Mouse (Mus musculus) yolk sac, embryonic 10.5 days (tissue): ENCODE data around the gene Cog5.
A peak's percentile ranks its signal among the peaks of the same experiment; 100 is the strongest.

ENCODE experiments used
- DNase-seq: peaks from one replicate; pipeline ENCODE4 v3.0.0-alpha.2; 2017; ENCODE audit warnings: low spot score

Gene Cog5

DNA sequence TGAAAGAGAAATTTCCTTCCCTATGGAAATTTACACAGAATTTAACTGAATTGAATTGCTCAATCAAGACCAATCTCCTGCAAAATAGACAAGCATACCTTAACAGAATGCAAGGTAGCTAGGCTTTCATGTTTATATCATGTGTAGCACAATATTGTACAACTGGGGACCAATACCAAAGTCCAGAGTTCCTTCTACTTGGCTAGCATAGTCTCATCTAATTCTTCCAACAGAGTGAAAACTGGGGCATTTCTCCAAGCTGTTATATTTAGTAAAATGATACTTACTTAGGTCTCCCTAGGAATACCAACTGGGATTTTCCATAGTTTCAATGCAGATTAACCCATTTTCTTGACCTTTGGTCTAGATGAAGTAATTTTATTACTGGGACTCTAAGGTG is 284.4 kb downstream of the Cog5 start:
- DNase-seq: no peak

DNA sequence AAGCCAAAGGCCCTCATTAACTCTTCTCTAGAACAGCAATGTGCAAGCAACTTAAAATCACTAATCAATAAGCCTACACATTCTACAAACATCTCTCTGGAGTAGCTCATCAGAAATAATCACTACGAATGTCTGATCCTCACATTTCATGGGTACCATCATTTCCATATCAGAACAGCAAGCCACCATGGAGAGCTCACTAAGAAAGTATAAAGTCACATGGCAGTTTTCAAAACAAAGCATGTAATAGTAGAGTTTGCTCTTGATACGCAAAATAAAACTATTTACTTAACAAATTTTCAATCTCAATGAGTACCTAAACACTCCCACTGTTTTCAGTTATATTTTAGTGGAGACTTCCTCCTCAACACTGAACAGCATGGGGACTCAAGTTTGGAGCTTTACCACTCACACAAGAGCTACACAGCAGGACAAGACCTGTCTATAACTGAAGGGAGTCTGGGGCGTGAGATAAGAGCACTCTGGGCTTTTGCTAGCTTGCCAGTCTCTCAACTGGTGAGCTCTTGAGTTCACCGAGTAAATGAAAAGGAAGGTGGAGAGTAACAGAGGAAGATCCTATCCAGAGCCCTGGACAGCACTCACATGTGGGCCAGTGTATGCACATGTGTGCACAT is 288.5 kb downstream of the Cog5 start:
- no peak for DNase-seq

DNA sequence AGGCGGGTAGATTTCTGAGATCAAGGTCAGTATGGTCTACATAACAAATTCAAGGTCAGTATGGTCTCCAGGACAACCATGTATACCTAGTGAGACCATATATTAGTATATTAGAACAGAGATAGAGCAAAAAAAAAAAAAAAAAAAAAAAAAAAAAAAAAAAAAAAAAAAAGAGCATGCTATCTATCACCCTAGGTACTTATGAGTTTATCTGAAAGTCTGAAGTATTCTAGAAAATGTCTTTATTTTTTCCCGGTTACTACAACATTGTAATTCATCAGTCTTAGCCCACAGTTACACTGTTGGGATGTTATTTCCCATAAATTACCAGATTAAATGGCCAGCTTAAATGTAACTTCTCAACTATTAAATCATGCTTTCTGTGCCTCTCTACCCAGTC is 289.7 kb downstream of the Cog5 start:
- no peak for DNase-seq

- no peak for DNase-seq
These were observed 292.8 kb downstream of the Cog5 start for GRCm38 (mm10) chr12:31947476-31947875.

DNA sequence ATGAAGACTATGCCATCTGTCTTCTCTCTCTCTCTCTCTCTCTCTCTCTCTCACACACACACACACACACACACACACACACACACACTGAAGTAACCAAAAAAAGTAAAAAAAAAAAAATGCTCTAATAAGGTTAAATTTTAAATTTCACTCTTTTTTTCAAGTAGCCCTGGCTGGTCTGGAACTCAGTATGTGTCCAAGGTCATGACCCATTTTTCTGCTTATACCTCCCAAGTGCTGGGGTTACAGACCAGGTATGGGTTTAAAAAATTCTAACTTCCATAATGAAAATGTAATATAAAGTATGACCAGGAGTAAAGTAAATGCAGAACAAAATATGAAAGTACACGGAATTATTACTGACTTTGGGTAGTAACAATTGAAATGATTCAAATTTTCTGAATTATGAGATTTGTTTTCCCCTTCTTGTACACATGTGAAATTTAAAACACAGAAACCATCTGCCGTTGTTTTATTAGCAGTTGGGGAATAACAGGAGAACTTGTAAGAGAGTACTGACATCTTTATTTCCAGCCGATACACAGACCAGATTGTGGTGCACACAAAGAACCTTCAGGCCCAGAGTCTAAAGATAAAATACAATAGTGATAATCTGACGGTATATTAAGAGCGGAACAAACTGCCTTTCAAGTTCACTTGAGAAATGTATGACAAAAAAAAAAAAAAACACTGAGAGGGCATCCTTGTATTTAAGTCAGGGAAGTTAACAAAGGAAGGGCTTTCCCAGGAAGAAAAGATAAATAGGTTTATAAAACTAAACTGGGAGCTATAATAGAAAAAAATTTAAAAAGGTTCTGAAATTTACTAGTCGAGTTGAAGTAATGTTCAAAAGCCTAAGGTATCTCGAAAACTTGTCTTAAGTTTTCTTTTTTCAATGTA is 293.7 kb downstream of the Cog5 start:
- DNase-seq: no peak

- peak; percentile 96 for DNase-seq
These were observed 294.6 kb downstream of the Cog5 start for GRCm38 (mm10) chr12:31949193-31949741.

DNA sequence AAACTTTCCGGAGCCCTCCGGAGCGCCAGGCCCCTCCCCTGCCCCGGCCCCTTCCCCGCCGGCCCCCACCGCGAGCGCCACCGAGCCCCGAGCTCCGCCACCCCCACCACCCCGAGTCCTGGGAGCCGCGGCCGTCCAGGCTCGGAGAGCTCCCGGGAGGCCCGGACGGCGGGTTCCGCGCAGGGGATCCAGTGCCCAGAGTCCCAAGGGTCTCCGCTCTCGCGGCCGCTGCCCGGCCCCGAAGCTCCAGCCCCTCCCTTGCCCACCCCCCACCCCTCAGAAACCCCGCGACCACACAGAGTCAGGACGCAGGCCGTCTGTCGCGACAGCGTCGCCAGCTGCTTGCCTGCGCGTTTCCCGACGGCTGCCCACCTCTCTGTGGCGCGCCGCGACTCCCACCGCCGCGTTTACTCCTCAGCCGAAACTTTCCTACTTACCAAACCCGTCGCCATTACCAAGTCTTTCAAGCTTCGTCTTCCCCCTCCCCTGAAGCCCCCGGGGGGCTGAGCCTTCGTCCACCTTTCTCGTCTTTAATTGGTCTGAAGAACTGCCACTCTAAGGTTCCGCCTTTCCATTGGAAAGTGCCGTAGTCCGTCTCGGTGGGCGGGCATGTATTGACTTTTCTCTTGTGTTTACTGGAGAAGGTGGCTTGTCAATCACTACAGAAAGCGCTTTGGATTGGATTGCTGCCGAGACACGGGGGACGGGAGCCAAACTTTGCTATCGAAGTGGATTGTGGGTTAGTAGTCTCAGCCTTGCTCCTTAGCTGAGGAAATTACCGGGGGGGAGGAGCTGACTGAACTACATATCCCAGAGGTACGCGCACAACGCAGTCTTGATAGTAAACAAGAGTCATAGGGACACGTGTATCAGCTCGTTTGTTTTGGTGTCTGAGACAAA is 295.3 kb downstream of the Cog5 start, which contains the start of gene Hbp1:
TSS of gene Hbp1 (minus strand) at position 777 of the 900 bp plus-strand sequence.
- DNase-seq: peak; percentile 99

- no peak for DNase-seq
These were observed 296.0 kb downstream of the Cog5 start for GRCm38 (mm10) chr12:31950659-31951031.

- no peak for DNase-seq
These were observed 301.2 kb downstream of the Cog5 start for GRCm38 (mm10) chr12:31955843-31956242.

- no peak for DNase-seq
These were observed 309.4 kb downstream of the Cog5 start for GRCm38 (mm10) chr12:31964074-31964473.

DNA sequence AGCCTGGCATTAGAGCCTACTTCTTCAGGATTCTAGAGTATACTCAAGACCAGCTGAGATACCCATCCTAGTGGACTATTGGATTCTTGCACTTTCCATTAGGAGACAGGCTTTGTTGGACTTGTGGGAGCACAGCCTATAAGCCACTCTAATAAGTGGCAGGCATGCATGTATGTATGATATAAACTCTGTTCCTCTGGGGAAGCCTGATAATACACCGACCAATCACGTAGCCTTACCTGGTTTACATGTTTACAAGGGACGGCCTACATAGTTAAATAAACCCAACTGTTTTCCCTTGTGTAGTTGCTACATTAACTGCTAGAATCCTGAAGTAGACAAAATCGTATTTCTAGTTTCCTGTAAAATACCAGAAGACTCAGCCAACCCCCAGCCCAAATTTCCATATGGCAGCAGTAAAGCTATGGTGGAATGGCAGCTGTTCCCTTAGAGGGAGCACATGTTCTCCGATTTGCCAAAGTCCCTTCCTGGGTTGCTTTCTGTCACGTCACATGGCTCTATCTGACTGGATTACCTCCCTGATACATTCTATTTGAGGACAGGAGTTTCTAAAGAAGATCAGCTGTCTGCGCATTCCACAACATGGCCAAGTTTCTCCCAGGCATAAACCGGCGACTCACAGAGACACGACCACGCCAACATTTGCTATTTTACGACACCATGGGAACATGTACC is 311.0 kb downstream of the Cog5 start:
- no peak for DNase-seq

DNA sequence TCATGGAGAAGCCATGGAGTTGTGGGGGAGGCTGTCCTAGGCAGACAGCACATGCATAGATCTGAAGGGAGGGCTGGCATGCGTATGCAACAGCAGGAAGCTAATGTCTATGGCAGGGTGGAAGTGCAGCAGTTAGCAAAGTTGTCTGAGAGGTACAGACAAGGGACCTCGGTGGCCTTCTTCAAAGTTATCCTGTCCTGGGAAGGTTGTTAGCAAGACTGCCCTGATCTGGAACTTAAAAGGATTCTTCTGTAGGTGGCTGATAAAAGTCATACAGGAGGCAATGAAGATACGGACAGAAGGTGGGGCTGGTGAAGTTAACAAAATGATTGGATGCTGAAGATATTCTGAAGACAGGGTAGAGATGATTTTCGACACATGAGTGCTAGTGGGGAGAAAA is 311.7 kb downstream of the Cog5 start:
- DNase-seq: no peak

GRCm38 (mm10) chr12:31967536-31967935 is 312.9 kb downstream of the Cog5 start:
- no peak for DNase-seq

DNA sequence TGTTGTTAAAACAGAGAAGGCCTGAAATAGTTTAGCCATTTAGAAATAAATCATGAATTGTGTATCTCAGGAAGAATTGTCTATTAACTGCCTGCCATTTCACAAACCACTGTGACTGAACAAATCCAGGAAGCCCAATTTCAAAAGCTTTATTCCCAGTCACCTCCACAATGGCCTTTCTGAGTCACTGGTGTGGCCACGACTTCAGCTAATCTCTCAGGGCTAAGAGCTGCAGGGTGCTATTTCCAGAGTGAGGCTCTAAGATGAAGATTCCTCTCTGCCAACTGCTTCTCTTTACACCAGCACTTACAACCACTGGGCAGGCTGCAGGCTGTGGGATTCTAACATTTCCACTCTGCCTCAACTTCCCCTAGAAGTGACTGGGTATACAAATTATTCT is 314.4 kb downstream of the Cog5 start:
- DNase-seq: no peak

- DNase-seq: no peak
These were observed 316.9 kb downstream of the Cog5 start for GRCm38 (mm10) chr12:31971547-31971946.

DNA sequence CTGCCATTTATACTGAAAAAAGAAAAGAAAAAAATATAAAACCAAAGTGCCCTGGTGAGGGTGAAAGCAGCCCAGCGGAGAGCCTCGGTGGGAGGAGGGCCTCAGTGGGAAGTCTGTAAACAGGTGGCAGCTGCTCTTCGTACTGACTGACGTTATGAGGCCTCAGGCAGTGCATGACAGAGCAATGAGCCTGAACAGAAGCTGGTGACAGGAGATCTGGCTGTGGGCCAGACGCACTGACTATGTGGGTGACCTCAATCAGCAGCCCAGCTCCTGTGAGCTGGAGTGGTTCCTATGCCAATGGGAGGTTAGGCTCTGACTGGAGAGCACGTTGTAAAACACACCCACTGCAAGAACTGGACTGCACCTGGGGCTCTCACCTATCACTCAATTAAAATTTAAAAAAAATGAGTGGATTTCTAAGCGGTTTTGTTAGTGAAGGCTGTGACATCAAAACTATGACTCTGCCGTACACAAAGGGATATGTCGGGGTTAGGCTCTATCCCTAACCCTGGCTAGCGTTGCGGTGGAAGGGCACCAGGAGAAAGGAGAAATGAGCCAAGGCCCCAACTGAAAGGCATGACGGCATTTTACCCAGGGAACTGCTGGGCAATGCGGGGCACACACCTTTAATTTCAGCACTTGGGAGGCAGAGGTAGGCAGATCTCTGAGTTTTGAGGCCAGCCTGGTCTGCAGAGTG is 319.0 kb downstream of the Cog5 start:
- DNase-seq: no peak

- DNase-seq: no peak
These were observed 321.9 kb downstream of the Cog5 start for GRCm38 (mm10) chr12:31976544-31976943.

DNA sequence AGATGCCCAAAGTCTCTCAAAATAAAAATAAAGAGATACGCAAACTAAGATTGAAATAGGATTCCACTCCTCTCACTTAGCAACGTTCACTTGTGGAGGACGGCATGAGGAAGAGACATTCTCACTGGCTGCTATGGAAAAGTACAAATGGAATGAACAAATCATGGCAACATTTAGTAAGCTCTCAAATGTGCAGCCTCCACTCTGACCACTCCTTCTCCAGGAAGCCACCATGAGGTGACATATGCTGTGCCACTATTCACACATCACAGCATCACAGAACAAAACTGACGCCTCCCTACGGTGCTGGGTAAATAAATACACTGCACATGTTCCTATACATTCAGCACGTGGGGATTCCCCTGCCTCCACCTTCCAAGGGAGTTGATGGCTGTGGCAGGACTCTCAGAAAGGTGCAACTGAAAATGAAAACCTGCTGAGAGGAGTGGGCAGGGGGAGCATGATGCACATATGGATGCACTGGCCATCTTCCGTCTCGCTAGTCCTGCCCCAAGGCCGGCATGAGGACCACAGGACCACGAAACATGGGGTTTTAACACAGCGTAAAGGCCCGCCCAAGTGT is 323.0 kb downstream of the Cog5 start:
- DNase-seq: no peak

DNA sequence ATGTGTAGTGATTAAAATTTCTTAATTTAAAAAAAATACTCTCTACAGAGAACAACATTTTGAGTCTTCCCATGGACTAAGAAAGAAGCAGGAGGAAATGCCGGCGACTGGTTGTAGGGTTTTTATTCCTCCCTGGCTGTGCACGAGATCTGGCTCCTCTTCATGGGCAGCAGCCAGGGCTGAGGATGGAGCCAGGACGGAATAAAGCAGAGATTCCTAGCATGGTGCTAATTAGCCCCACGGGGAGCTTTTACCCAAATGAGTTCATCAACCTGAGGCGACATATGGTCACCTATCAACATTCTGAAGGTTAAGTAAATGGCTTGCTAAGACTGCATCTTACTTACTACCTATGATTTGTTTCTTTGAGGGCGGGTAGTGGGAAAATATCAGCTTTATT is 328.6 kb downstream of the Cog5 start:
- no peak for DNase-seq

GRCm38 (mm10) chr12:31983769-31984168 is 329.1 kb downstream of the Cog5 start:
- no peak for DNase-seq

DNA sequence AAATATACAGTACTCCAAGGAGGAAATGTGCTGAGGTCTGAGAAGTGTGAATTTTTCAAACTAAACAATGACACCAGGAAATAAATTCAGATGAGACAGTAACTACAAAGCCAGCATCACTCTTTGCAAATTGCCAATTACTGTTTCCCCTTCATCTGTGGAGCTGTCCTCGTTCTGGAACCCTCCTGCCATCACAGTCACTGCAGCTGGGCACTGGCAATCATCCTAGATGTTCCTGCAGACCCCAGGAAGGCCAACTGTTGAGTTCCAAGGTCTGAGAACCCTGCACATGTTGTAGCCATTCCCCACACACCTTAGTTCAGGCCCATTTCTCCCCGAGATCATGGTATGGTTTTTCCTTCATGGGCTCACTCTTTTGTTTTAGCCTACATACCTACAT is 329.5 kb downstream of the Cog5 start:
- DNase-seq: no peak
